Mouse (Mus musculus) kidney, embryonic 15.5 days (tissue): Measurements from ENCODE around the gene 1700028K03Rik. TPM values are rescaled to one million over a fixed set of nuclear protein-coding genes. Genes with fewer than 3 reads are reported as not detected.

Experiments
- ATAC-seq: fragments of 200-750 bp; cut with Nextera tagmentation; replicated peaks from 2 replicates; pipeline ENCODE4 v1.8.0; 2017; ENCODE audit warnings: moderate TSS enrichment; ENCODE audit not compliant: low FRiP score
- H3K27ac ChIP-seq: fragments of 300-500 bp; sonication (generic); 2 replicates; pipeline ENCODE4 v1.5.1; 2015; ENCODE audit warnings: mild to moderate bottlenecking, inconsistent platforms
- H3K27me3 ChIP-seq: fragments of 300-500 bp; sonication (generic); 2 replicates; pipeline ENCODE4 v1.6.1; 2015; ENCODE audit warnings: inconsistent platforms
- H3K36me3 ChIP-seq: fragments of 300-500 bp; sonication (generic); 2 replicates; pipeline ENCODE4 v1.6.1; 2015; ENCODE audit warnings: inconsistent platforms
- H3K4me1 ChIP-seq: fragments of 300-500 bp; sonication (generic); 2 replicates; pipeline ENCODE4 v1.6.1; 2015; ENCODE audit warnings: inconsistent platforms
- H3K4me2 ChIP-seq: fragments of 300-500 bp; sonication (generic); 2 replicates; pipeline ENCODE4 v1.6.1; 2015; ENCODE audit warnings: moderate library complexity, mild to moderate bottlenecking, inconsistent platforms
- H3K4me3 ChIP-seq: fragments of 300-500 bp; sonication (generic); replicated peaks from 2 replicates; pipeline ENCODE4 v1.5.1; 2015; ENCODE audit warnings: mild to moderate bottlenecking, inconsistent platforms
- H3K9ac ChIP-seq: fragments of 300-500 bp; sonication (generic); 2 replicates; pipeline ENCODE4 v1.6.1; 2015; ENCODE audit warnings: mild to moderate bottlenecking, inconsistent platforms
- H3K9me3 ChIP-seq: fragments of 300-500 bp; sonication (generic); replicated peaks from 2 replicates; pipeline ENCODE4 v1.6.1; 2016; ENCODE audit warnings: inconsistent platforms
- WGBS: fragments of 180-500 bp; shearing (Covaris S2); methylation state at CpG from one replicate; pipeline ENCODE4 v1.1.7; 2015; ENCODE audit warnings: mixed read lengths; 5-methylcytosine and 5-hydroxymethylcytosine counted together
- polyA plus RNA-seq: library from polyadenylated mRNA; unstranded; fragments of >200 nt; fragmentation: Nextera tagmentation; extraction: Ambion mirVana; gene quantifications from 2 replicates; pipeline ENCODE4 v1.2.1, GENCODE M21; 2015

1700028K03Rik gene
- 0.04 and 0.06 TPM in 2 replicates for polyA plus RNA-seq

GRCm38 (mm10) chr5:107534581-107534980, at the start of gene 1700028K03Rik:
1700028K03Rik (plus strand) TSS chr5:107534709.
- Histone ChIP-seq H3K27ac (no peak within 1 kb of the TSS), H3K4me1 (no peaks in the 10 kb centered on the region), H3K27me3 (no peaks in the 10 kb centered on the region), H3K4me2 (no peak within 1 kb of the TSS), H3K9me3 (no peaks in the 10 kb centered on the region), H3K4me3 (no peak within 1 kb of the TSS), H3K9ac (no peak within 1 kb of the TSS), H3K36me3 (no peaks in the 10 kb centered on the region)
- no peak for ATAC-seq
- WGBS = 84% methylated on average over 15 of the region's 15 CpGs

DNA sequence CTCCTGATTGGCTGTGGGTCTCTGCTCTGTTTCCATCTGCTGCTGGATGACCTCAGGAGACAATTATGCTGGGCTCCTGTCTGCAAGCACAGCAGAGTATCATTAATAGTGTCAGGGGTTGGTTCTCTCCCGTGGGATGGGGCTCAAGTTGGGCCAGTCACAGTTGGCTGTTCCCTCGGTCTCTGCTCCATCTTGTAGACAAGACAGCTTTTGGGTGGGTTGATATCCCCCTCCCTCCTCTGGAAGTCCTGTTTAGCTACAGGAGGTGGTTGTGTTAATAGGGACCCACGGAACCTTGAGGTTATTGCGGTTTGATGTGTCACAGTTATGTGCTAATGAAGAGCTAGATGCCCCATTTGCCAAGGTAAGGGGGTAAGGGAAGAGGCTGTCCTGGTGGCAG, 45.5 kb upstream of the 1700028K03Rik start:
- Histone ChIP-seq H3K36me3 (peaks cover 8% of the 10 kb centered on the region; the same call in 1 of the 2 replicates), H3K27me3 (no peaks in the 10 kb centered on the region), H3K4me2 (no peak overlapping the region), H3K9me3 (no peaks in the 10 kb centered on the region), H3K4me1 (no peaks in the 10 kb centered on the region), H3K27ac (no peak overlapping the region), H3K9ac (no peak overlapping the region), H3K4me3 (no peak overlapping the region)
- ATAC-seq = no peak
- WGBS = 51% methylated on average over 4 of the region's 4 CpGs

DNA sequence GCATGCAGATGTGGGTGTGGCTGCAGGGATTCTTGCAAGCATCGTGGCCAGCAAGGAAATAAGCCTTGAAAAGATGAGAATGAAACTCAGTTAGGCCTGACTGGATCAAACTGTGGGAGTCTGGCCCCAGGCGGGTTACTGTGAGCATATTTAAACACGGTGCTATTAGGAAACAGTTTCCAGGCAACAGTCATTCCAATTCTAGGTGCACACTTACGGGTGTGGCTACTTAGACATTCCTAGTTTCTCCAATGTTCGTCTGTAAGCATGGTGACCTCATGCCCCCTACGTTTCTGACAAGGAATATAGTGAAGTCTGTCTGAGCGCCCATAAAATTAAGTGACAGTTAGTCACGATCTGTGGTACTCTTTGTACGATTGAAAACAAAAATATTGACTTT, 43.5 kb upstream of the 1700028K03Rik start:
- no peak for ATAC-seq
- WGBS = 58% methylated on average over 9 of the region's 9 CpGs
- no peak overlapping the region for H3K27ac ChIP-seq

GRCm38 (mm10) chr5:107492471-107492870, 42.0 kb upstream of the 1700028K03Rik start:
- Histone ChIP-seq H3K4me1 (no peaks in the 10 kb centered on the region), H3K36me3 (peaks cover 11% of the 10 kb centered on the region), H3K9ac (no peak overlapping the region), H3K4me2 (no peak overlapping the region), H3K9me3 (no peaks in the 10 kb centered on the region), H3K4me3 (no peak overlapping the region), H3K27ac (no peak overlapping the region), H3K27me3 (no peaks in the 10 kb centered on the region)
- ATAC-seq = no peak
- WGBS = 91% methylated on average over 2 of the region's 2 CpGs

More for the DNA sequence above, 43.5 kb upstream of the 1700028K03Rik start:
- Histone ChIP-seq H3K9me3 (no peaks in the 10 kb centered on the region), H3K4me2 (no peak overlapping the region), H3K9ac (no peak overlapping the region), H3K4me3 (no peak overlapping the region), H3K4me1 (no peaks in the 10 kb centered on the region), H3K27me3 (no peaks in the 10 kb centered on the region), H3K36me3 (peaks cover 11% of the 10 kb centered on the region)

GRCm38 (mm10) chr5:107494759-107495158, 39.8 kb upstream of the 1700028K03Rik start:
- no peaks in the 10 kb centered on the region for H3K9me3 ChIP-seq
- H3K27me3 ChIP-seq = no peaks in the 10 kb centered on the region
- no peaks in the 10 kb centered on the region for H3K4me1 ChIP-seq
- peaks cover 11% of the 10 kb centered on the region for H3K36me3 ChIP-seq
- no peak for ATAC-seq
- no peak overlapping the region for H3K4me3 ChIP-seq
- WGBS = 96% methylated on average over 5 of the region's 5 CpGs
- H3K27ac ChIP-seq = no peak overlapping the region
- H3K4me2 ChIP-seq = no peak overlapping the region
- H3K9ac ChIP-seq = no peak overlapping the region

DNA sequence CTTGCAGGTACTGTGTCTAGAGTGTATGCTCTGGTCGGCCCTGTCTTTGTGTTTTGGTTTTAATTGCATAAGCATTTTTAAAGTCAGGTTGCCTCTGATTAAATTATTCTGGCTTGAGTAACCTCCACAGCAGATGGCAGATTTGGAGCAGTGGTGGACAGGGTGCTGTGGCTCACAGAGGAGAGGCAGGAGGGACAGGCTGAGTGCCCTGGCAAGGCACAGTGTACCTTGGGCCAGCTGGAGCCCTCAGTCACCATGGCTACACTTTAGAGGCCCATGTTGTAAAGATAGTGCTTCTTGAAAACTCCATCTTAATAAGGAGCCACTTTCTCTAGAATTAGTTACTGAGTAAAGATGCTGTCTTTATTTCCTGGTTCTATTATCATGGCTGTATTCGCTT, 38.5 kb upstream of the 1700028K03Rik start:
- Histone ChIP-seq H3K36me3 (peaks cover 11% of the 10 kb centered on the region), H3K27me3 (no peaks in the 10 kb centered on the region), H3K4me3 (no peak overlapping the region), H3K4me1 (no peaks in the 10 kb centered on the region), H3K4me2 (no peak overlapping the region), H3K27ac (no peak overlapping the region), H3K9ac (no peak overlapping the region), H3K9me3 (no peaks in the 10 kb centered on the region)
- ATAC-seq = no peak
- 85% methylated on average over 2 of the region's 2 CpGs for WGBS

DNA sequence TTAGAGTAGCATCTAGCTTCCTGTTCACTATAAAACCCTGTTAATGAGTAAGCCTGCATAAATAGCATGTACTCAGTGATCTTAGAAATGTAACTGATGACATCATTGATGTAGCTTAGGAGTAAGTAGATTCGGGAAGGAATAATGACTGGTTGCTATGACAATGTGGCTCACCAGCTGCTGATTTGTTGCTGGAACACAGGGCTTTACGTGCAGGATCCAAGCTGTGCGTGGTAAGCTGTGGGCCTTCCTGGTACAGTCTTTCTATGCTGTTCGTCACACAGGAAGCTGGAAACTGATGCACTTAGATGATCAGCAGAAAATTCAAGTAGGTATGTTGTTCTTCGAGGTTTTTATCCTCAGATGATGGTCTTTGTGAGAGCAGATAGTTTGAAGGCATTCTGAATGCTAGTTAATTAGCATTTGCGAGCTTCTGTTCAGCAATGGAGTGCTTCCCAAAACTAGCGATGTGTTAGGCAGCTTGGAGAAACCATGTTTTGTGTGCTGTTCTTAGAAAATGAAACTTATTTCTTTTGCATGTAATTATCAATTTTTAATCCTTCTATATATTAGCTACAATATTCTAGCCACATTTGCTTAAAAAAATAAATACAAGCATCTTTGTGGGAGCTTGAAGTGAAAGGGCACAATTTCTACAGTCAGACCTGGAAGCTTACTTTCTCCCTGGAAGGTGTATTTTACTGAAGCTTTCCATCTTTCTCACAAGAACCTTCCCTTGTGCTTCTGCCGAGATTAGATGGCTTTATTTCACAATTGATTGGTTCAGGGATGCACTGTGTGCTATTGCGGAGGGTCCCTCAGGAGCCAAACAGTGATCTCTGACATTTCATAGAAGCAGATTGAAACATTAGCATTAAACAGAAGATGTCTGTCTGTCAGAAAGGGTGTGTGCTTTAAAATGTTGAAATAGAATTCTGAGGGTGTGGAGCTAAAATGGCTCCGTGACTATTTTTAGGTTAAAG, 36.7 kb upstream of the 1700028K03Rik start:
- 71% methylated on average over 10 of the region's 10 CpGs for WGBS
- no peaks in the 10 kb centered on the region for H3K4me1 ChIP-seq
- no peak for ATAC-seq

DNA sequence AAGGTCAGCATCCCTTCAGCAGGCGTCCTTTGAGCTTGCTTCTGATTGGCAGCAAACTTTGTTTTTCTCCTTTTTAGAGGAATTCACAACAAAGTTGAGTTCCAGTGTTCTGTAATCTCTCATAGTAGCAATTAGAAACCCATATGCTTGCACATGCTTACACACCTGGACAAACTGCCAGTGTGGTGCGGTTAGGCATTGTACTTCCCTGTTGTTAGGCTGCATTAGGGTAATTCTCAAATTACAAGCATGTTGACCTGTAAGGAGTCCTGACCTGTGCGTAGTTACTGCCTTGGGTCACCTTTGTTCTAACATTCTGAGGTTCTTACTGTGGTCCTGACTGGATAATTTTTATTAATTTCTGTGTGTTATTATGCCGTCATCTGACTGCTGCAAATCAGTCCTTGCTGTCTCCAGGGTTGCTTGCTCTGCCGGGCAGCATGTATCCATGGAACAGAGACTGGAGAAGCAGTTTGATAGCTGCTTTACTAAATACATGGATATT, 35.7 kb upstream of the 1700028K03Rik start:
- H3K4me2 ChIP-seq = no peak overlapping the region
- H3K36me3 ChIP-seq = peaks cover 3% of the 10 kb centered on the region; the same call in 1 of the 2 replicates
- H3K9me3 ChIP-seq = no peaks in the 10 kb centered on the region
- no peak overlapping the region for H3K9ac ChIP-seq
- ATAC-seq = no peak
- H3K4me1 ChIP-seq = no peaks in the 10 kb centered on the region
- no peaks in the 10 kb centered on the region for H3K27me3 ChIP-seq
- H3K27ac ChIP-seq = no peak overlapping the region
- 63% methylated on average over 5 of the region's 5 CpGs for WGBS
- no peak overlapping the region for H3K4me3 ChIP-seq

More for the DNA sequence above, 36.7 kb upstream of the 1700028K03Rik start:
- Histone ChIP-seq H3K4me2 (no peak overlapping the region), H3K9ac (no peak overlapping the region), H3K4me3 (no peak overlapping the region), H3K36me3 (peaks cover 3% of the 10 kb centered on the region; the same call in 1 of the 2 replicates), H3K9me3 (no peaks in the 10 kb centered on the region), H3K27me3 (no peaks in the 10 kb centered on the region), H3K27ac (no peak overlapping the region)

DNA sequence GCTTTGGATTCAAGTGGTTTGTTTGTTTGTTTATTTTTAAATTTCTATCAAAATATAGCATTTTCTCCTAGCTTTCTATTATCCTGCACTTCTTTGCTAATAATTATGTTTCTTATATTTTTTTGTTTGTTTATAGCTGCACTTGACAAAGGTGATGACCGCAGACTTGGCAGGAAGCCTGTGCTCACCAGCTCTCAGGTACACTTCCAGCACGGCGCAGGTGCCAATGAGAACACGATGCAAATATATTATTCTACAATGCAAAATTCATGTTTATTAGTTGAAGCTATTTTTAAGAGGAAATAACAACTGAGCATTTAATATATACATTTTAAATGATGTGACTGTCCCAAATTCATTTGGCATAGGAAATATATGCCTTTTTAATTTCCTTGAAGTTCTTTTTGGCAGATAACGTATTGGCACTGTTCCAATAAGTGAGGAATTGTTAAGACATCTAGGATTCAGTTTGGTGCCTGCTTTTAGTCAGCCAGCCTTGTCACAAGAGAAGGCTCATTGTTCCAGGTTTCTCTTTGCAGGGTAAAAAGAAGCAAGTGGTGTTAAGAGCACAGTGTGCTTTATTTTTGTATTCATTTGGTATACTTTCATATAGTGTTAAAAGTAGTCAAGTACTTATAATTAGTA, 34.5 kb upstream of the 1700028K03Rik start:
- H3K27me3 ChIP-seq = no peaks in the 10 kb centered on the region
- 90% methylated on average over 5 of the region's 5 CpGs for WGBS
- H3K4me1 ChIP-seq = no peaks in the 10 kb centered on the region
- H3K4me3 ChIP-seq = no peak overlapping the region
- no peaks in the 10 kb centered on the region for H3K9me3 ChIP-seq
- ATAC-seq = no peak
- H3K27ac ChIP-seq = no peak overlapping the region
- H3K9ac ChIP-seq = no peak overlapping the region
- H3K4me2 ChIP-seq = no peak overlapping the region
- no peaks in the 10 kb centered on the region for H3K36me3 ChIP-seq

- 93% methylated on average over 1 of the region's 1 CpGs for WGBS
- no peak overlapping the region for H3K9ac ChIP-seq
- H3K4me3 ChIP-seq = no peak overlapping the region
- no peak for ATAC-seq
- H3K27me3 ChIP-seq = no peaks in the 10 kb centered on the region
- H3K4me2 ChIP-seq = no peak overlapping the region
- no peaks in the 10 kb centered on the region for H3K36me3 ChIP-seq
- H3K27ac ChIP-seq = no peak overlapping the region
- H3K9me3 ChIP-seq = no peaks in the 10 kb centered on the region
- H3K4me1 ChIP-seq = no peaks in the 10 kb centered on the region
These were observed 33.8 kb upstream of the 1700028K03Rik start for GRCm38 (mm10) chr5:107500741-107501140.

DNA sequence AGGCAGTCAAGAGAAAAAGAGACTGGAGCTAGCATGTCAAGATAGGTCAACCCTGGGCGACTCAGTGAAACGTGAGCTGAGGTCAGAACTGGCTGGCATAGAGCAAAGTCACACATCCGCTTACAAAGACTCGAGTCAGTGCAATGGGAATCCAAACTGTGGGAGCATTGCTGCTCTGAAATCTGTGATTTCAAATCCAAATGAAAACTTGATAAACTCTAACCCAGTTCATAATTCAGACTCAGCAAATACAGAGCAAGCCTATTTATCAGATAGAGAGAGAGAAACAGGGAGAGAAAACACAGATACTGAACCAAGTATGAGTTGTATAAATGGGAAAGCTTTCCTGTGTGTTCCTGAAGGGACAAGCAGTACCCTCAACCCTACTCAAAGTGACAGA, 27.2 kb upstream of the 1700028K03Rik start, which contains the start of gene Gm42669:
Gene Gm42669 (plus strand): TSS at position 301 of the 400 bp plus-strand sequence.
- Histone ChIP-seq H3K4me2 (no peak within 1 kb of the TSS), H3K36me3 (no peaks in the 10 kb centered on the region), H3K4me1 (no peaks in the 10 kb centered on the region), H3K27ac (no peak within 1 kb of the TSS), H3K9me3 (no peaks in the 10 kb centered on the region), H3K9ac (no peak within 1 kb of the TSS), H3K4me3 (no peak within 1 kb of the TSS), H3K27me3 (no peaks in the 10 kb centered on the region)
- 67% methylated on average over 4 of the region's 4 CpGs for WGBS
- ATAC-seq = no peak

- no peaks in the 10 kb centered on the region for H3K9me3 ChIP-seq
- H3K4me3 ChIP-seq = no peak overlapping the region
- no peaks in the 10 kb centered on the region for H3K36me3 ChIP-seq
- H3K27me3 ChIP-seq = no peaks in the 10 kb centered on the region
- no peaks in the 10 kb centered on the region for H3K4me1 ChIP-seq
- H3K4me2 ChIP-seq = no peak overlapping the region
- no peak overlapping the region for H3K27ac ChIP-seq
- no peak overlapping the region for H3K9ac ChIP-seq
- WGBS = 86% methylated on average over 10 of the region's 10 CpGs
- no peak for ATAC-seq
These were observed 24.0 kb upstream of the 1700028K03Rik start for GRCm38 (mm10) chr5:107510503-107510902.
